Mouse (Mus musculus) olfactory bulb, adult 2 months (tissue): ENCODE measurements around the gene Aldh3b2. TPM values are rescaled to one million over a fixed set of nuclear protein-coding genes. Genes with fewer than 3 reads are reported as not detected.

ENCODE experiments used
- H3K27ac ChIP-seq: fragments of 200-500 bp; 2 replicates; pipeline ENCODE4 v1.5.1; 2012; ENCODE audit warnings: low read depth, low read length; ENCODE audit not compliant: insufficient read depth
- H3K4me1 ChIP-seq: fragments of 200-500 bp; 2 replicates; pipeline ENCODE4 v1.6.1; 2012; ENCODE audit warnings: low read length; ENCODE audit not compliant: control insufficient read depth, insufficient read depth
- H3K4me3 ChIP-seq: fragments of 200-500 bp; 2 replicates; pipeline ENCODE4 v1.5.1; 2012; ENCODE audit warnings: mild to moderate bottlenecking, low read depth, low read length, moderate library complexity; ENCODE audit not compliant: insufficient read depth
- CTCF ChIP-seq: fragments of 200-500 bp; IDR thresholded peaks from 2 replicates; pipeline ENCODE4 v1.5.1; 2012; ENCODE audit warnings: low read depth, mild to moderate bottlenecking, low read length, moderate library complexity; ENCODE audit not compliant: insufficient read depth
- POLR2A ChIP-seq: fragments of 200-500 bp; IDR thresholded peaks from 2 replicates; pipeline ENCODE4 v1.6.1; 2012; ENCODE audit warnings: mild to moderate bottlenecking, low read depth, low read length, moderate library complexity; ENCODE audit not compliant: insufficient read depth
- WGBS: fragments of 180-500 bp; shearing (Covaris S2); methylation state at CpG from one replicate; pipeline ENCODE4 v1.1.7; 2018; 5-methylcytosine and 5-hydroxymethylcytosine counted together
- polyA plus RNA-seq: library from polyadenylated mRNA; stranded (reverse); fragments of >200 nt; gene quantifications from 2 replicates; pipeline ENCODE4 v1.2.4, GENCODE M21; 2012; ENCODE audit warnings: low replicate concordance; ENCODE audit not compliant: missing spikeins, insufficient read depth, insufficient read length

Gene Aldh3b2
- polyA plus RNA-seq, 1 experiment, result not detected

DNA sequence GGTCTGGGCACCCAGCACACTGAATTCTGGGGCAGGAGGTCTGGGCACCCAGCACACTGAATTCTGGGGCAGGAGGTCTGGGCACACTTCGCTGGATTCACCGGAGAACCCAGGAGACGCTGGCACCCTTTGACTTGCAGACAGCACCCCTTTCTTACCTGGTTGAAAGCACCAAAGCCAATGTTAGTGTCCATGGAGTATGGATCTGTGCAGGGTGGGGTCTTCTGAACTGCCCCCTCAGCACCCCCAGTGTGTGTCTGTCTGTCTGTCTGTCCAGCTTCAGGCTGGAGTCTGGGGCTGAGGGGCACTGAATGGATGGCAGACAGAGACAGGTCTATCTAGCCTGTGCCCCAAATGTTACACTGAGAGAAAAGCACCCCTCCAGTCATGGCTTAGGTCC, 19.4 kb downstream of the Aldh3b2 start:
- WGBS, result 96% methylated on average over 3 of the region's 3 CpGs
- Histone ChIP-seq H3K4me3 (no peak overlapping the region), H3K27ac (no peak overlapping the region)

DNA sequence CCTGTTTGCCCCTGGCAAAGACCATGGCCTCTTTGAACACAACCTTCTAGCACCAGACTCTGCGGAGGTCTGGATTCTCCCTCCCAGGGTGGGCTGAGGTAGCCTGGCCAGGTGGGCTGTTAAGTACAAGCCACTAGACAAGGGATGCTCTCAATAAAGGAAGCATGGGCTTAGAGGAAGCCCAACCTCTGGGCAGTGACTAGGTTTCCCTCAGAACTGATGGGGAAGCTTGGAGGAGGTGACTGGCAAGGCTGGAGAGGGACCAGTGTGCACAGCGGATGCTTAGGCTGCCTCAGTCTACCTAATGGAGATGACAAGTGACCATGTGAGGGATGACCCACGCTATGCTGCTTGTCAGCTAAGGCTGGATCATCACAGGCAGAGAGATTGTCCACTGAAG, 19.8 kb downstream of the Aldh3b2 start:
- 82% methylated on average over 3 of the region's 3 CpGs for WGBS
- TF ChIP-seq CTCF (no peak), POLR2A (no peak)
- H3K27ac ChIP-seq, result no peak overlapping the region
- H3K4me1 ChIP-seq, result no peaks in the 10 kb centered on the region; the same call in 1 of the 2 replicates
- H3K4me3 ChIP-seq, result no peak overlapping the region

More for the DNA sequence above, 19.4 kb downstream of the Aldh3b2 start:
- peaks cover 3% of the 10 kb centered on the region; the same call in 1 of the 2 replicates for H3K4me1 ChIP-seq
- TF ChIP-seq CTCF (no peak), POLR2A (no peak)

DNA sequence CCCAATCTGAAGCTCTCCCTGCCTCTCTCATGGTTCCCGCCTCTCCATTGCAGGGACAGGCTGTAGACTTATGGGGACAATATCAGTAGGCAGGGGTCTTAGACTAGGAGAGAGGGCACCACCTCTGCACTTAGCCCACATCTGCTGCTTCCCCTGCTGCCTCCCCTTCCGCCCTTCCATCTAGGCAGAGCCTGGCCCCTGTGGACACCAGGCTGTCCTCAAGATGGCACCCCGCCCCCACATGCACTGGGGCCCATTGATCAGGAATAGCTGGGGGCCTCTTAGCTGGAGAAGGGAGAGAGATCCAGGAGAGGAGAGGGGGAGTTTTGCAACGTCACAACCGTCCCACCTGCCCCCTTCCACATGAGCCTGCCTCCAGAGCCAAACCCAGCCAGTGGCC, 20.3 kb downstream of the Aldh3b2 start, which contains the start of gene Tbx10:
Gene Tbx10, plus strand, starts transcription at position 337 of the 400 bp plus-strand sequence.
- H3K27ac ChIP-seq, result no peak within 1 kb of the TSS
- 64% methylated on average over 5 of the region's 5 CpGs for WGBS
- no peaks in the 10 kb centered on the region for H3K4me1 ChIP-seq
- no peak within 1 kb of the TSS for H3K4me3 ChIP-seq
- no peak for TF ChIP-seq POLR2A
- TF ChIP-seq CTCF, result no peak

DNA sequence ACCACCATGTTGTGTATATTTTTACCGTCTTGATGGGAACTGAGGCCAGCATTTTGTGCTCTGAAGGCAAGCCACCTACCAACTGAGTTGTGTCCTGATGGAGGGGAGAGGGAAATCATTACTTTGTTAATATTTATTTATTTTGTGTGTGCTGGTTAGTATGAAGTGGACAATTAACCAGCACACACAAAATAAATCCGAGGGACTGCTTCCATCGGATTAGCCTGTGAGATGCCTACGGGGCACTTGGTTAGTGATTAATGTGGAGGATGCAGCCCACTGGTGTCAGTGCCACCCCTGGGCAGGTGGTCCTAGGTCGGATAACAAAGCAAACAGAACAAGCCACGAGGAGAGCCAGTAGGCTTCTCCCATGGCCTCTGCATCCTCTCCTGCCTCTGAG, 22.8 kb downstream of the Aldh3b2 start:
- no peak overlapping the region for H3K4me3 ChIP-seq
- no peak overlapping the region for H3K27ac ChIP-seq
- WGBS, result 71% methylated on average over 6 of the region's 6 CpGs
- peaks cover 3% of the 10 kb centered on the region for H3K4me1 ChIP-seq
- no peak for TF ChIP-seq POLR2A
- no peak for TF ChIP-seq CTCF

GRCm38 (mm10) chr19:3995505-3995904, 23.4 kb downstream of the Aldh3b2 start:
- H3K4me1 ChIP-seq, result peaks cover 4% of the 10 kb centered on the region
- no peak overlapping the region for H3K4me3 ChIP-seq
- no peak for TF ChIP-seq CTCF
- TF ChIP-seq POLR2A, result no peak
- 83% methylated on average over 3 of the region's 3 CpGs for WGBS
- no peak overlapping the region for H3K27ac ChIP-seq

DNA sequence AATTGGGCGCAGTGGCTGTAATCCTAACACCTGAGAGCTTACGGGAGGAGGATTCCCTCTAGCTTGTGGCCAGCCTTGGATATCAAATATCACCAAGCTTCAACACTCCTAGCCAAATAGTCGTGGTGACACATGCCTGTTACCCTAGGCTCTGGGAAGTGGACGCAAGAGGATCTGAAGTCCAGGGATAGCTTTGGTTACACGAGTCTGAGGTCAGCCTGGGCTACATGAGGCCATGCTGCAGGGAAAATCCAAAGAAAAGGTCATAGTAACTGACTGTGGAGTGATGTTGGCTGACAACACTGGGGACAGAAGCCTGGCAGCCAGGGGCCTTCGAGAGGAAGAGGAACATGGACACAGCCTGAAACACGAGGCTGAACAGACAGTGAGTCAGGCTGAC, 24.0 kb downstream of the Aldh3b2 start:
- H3K27ac ChIP-seq, result no peak overlapping the region
- TF ChIP-seq POLR2A, result no peak
- no peak for TF ChIP-seq CTCF
- H3K4me3 ChIP-seq, result no peak overlapping the region
- peaks cover 8% of the 10 kb centered on the region for H3K4me1 ChIP-seq
- 79% methylated on average over 7 of the region's 7 CpGs for WGBS

DNA sequence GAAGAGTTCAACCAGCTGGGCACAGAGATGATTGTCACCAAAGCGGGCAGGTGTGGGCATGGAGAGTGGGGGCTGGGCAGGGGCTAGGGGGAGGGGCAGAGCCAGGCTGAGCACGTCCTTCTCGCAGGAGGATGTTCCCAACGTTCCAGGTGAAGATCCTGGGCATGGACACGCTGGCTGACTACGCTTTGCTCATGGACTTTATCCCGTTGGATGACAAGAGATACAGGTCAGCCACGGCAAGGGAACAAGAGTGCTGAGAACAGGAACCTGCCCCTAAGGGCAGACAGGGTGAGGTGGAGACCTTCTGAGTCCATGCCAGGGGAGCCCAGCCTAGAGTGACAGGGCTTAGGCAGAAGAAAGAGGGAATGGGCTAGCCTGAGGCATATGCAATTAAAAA, 24.6 kb downstream of the Aldh3b2 start:
- Histone ChIP-seq H3K27ac (no peak overlapping the region), H3K4me3 (no peak overlapping the region), H3K4me1 (peaks cover 12% of the 10 kb centered on the region)
- TF ChIP-seq CTCF (no peak), POLR2A (no peak)
- 86% methylated on average over 8 of the region's 8 CpGs for WGBS

DNA sequence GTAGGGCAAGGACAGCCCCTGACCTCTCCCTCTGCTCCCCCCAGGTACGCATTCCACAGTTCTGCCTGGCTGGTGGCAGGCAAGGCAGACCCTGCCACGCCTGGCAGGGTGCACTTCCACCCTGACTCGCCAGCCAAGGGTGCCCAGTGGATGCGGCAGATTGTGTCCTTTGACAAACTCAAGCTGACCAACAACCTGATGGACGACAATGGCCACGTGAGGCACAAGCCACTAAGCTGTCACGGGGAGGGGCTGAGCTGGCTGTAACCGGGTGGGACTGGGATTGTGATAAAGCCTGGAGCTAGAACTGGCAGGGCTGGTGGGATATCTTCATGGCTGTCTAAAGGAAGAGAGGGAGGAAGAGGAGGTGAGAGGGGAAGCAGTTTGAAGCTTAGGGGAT, 25.1 kb downstream of the Aldh3b2 start:
- H3K4me3 ChIP-seq, result no peak overlapping the region
- H3K27ac ChIP-seq, result no peak overlapping the region
- WGBS, result 69% methylated on average over 8 of the region's 8 CpGs
- H3K4me1 ChIP-seq, result peaks cover 12% of the 10 kb centered on the region
- TF ChIP-seq CTCF (no peak), POLR2A (no peak)

DNA sequence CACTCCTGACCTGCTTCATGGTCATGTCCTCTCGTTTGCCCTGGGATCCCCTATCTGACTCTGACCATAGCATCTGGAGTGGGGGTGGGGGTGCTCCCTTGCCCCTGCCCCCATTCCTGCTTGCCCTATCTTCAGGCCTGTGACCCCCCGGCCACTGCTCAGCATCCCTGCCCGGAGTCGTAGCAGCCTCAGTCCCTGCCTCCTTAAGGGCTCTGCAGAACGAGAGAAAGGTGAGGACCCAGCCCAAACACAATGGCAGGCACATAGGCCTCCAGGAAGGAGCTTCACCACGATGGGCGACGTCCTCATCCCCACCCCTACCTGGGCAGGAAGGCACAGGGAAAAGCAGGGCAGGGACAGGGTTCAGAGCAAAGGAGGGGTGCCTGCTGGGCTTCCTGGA, 26.2 kb downstream of the Aldh3b2 start:
- Histone ChIP-seq H3K4me1 (peaks cover 18% of the 10 kb centered on the region), H3K4me3 (no peak overlapping the region)
- 80% methylated on average over 8 of the region's 8 CpGs for WGBS

GRCm38 (mm10) chr19:3999121-3999730, 27.1 kb downstream of the Aldh3b2 start:
- no peak for TF ChIP-seq CTCF
- no peak for TF ChIP-seq POLR2A
- Histone ChIP-seq H3K4me1 (peaks cover 24% of the 10 kb centered on the region), H3K27ac (no peak overlapping the region), H3K4me3 (no peak overlapping the region)
- WGBS, result 73% methylated on average over 9 of the region's 9 CpGs

More for the DNA sequence above, 26.2 kb downstream of the Aldh3b2 start:
- no peak for TF ChIP-seq CTCF
- no peak overlapping the region for H3K27ac ChIP-seq
